Mouse (Mus musculus): ENCODE results near the gene Timm8a1. TPM values are rescaled to one million over a fixed set of nuclear protein-coding genes. Genes with fewer than 3 reads are reported as not detected.

The Timm8a1 gene
- not detected in 2 replicates for polyA plus RNA-seq (2012; ENCODE audit: insufficient read depth, insufficient read length, low replicate concordance, missing spikeins)

DNA sequence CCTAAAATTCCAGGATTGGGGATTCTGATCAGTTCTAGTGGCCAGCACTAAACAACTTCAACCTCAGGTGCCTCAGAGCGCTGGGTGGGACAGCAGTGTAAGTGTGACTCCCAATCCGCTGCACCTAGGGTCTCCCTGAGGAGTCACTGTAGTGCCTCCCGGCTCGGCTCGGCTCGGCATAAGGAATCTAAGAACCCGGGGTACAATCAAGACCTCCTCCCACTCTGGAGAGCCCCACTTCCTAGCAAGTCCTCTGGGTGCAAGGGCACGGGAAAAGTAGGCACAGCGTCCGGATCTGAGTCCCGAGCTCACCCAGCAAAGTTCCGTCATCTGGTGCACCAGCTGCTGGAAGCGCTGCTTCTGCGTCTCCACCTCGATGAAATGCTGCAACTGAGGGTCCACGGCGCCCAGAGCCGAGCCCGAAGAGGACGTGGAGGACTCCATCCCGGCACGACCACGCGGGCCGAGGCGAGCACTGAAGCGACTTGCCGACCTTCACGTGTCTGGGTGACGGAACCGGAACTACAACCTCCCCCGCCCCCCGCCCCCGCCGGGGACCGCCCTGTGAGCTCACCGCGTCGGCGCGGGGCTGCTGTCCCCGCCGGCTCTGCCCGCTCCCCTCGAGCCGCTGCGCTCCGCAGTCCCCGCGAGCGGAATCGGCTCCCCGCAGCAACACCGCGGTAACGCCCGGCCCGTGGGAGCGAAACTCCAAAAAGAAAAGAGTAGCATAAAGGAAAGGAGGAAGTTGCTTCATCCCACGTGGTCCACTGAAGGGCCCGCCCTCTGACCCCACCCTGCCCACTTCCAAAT lies at the start of gene Timm8a1:
Gene Timm8a1, minus strand, starts transcription at position 721 of the 810 bp plus-strand sequence.
- Histone ChIP-seq H3K4me3 (ENCODE audit: insufficient read depth, low read depth, low read length) (peak within 1 kb of the TSS; percentile 83), H3K4me1 (ENCODE audit: control insufficient read depth, insufficient read depth, low read length) (no peaks in the 10 kb centered on the region), H3K27ac (ENCODE audit: insufficient read depth, low read depth, low read length) (no peak within 1 kb of the TSS; the same call in 1 of the 2 replicates)
- TF ChIP-seq CTCF (IDR thresholded peaks at IDR 0.05; ENCODE audit: insufficient read depth, low read depth, low read length), result no peak
- no peak for TF ChIP-seq POLR2A (IDR thresholded peaks at IDR 0.05; ENCODE audit: insufficient read depth, low read depth, low read length)
- 22% methylated on average over 41 of the region's 61 CpGs for WGBS

DNA sequence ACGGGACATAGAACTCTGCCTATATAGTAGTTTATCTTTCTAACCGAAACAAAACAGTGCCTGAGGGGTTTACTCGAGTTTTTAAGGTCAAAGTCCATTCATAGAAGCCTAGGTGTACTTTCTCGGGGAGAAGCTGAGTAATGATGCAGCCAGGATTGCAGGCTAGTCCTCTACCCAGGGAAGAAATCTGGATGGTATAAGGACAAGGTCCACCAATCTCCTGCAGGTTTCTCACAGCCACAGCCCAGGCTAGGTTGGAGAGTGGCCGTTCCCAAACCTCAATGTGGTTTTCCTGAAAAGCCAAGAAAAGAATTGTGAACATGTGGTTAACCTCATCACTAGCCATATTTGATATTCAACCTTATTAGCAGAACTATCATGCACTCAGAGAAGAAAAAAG lies 48.2 kb upstream of the Timm8a1 start:
- Histone ChIP-seq H3K4me3 (ENCODE audit: insufficient read depth, low read depth, low read length) (no peak overlapping the region), H3K4me1 (ENCODE audit: control insufficient read depth, insufficient read depth, low read length) (no peaks in the 10 kb centered on the region), H3K27ac (ENCODE audit: insufficient read depth, low read depth, low read length) (no peak overlapping the region)
- no peak for TF ChIP-seq CTCF (IDR thresholded peaks at IDR 0.05; ENCODE audit: insufficient read depth, low read depth, low read length)
- TF ChIP-seq POLR2A (IDR thresholded peaks at IDR 0.05; ENCODE audit: insufficient read depth, low read depth, low read length), result no peak
- 67% methylated on average over 5 of the region's 5 CpGs for WGBS

DNA sequence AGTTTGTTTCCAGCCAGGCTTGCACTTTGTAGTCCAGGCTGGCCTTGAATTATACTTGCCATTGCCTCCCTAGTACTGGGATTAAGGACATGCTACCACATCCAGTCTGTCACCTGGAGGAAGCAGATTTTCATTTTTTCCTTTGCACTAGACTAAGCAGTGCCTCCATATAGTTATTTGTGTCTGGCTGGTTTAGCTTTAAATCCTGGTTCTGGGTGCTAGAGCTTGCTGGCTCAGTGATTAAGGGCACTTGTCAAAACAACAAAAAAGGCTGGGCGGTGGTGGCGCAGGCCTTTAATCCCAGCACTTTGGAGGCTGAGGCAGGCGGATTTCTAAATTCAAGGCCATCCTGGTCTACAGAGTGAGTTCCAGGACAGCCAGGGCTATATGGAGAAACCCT lies 47.3 kb upstream of the Timm8a1 start:
- TF ChIP-seq CTCF (IDR thresholded peaks at IDR 0.05; ENCODE audit: insufficient read depth, low read depth, low read length), result no peak
- TF ChIP-seq POLR2A (IDR thresholded peaks at IDR 0.05; ENCODE audit: insufficient read depth, low read depth, low read length), result no peak
- Histone ChIP-seq H3K27ac (ENCODE audit: insufficient read depth, low read depth, low read length) (no peak overlapping the region), H3K4me3 (ENCODE audit: insufficient read depth, low read depth, low read length) (no peak overlapping the region), H3K4me1 (ENCODE audit: control insufficient read depth, insufficient read depth, low read length) (no peaks in the 10 kb centered on the region)
- 90% methylated on average over 3 of the region's 3 CpGs for WGBS

DNA sequence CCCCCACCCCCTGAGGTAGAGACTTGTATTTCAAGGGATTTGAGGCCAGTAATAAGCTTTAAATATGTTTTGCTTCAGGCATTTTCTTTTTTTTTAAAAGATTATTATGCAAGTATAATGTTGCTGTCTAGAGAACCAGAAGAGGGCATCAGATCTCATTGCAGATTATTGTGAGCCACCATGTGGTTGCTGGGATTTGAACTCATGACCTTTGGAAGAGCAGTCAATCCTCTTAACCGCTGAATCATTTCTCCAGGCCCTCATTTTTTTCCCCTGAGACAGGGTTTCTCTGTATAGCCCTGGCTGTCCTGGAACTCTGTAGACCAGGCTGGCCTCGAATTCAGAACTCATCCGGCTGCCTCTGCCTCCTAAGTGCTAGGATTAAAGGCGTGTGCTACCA lies 46.6 kb upstream of the Timm8a1 start:
- 81% methylated on average over 4 of the region's 4 CpGs for WGBS
- TF ChIP-seq CTCF (IDR thresholded peaks at IDR 0.05; ENCODE audit: insufficient read depth, low read depth, low read length) (no peak), POLR2A (IDR thresholded peaks at IDR 0.05; ENCODE audit: insufficient read depth, low read depth, low read length) (no peak)
- Histone ChIP-seq H3K4me3 (ENCODE audit: insufficient read depth, low read depth, low read length) (no peak overlapping the region), H3K27ac (ENCODE audit: insufficient read depth, low read depth, low read length) (no peak overlapping the region), H3K4me1 (ENCODE audit: control insufficient read depth, insufficient read depth, low read length) (no peaks in the 10 kb centered on the region)

DNA sequence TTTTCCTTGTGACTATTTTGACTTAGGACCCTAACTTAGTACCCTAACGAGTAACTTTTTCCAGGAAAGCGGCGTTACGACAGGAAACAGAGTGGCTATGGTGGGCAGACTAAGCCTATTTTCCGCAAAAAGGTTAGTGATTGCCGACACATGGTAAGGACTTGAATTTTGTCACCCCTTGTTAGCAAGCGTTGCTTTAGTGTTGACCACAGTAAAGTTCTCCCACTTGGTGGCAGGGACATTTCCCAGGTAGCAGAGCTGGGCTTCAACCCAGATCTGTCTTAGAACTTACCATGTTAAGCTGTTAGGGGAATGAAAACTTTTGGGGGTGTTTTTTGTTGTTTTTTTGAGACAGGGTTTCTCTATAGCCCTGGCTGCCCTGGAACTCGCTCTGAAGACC lies 44.8 kb upstream of the Timm8a1 start:
- Histone ChIP-seq H3K4me1 (ENCODE audit: control insufficient read depth, insufficient read depth, low read length) (no peaks in the 10 kb centered on the region), H3K4me3 (ENCODE audit: insufficient read depth, low read depth, low read length) (no peak overlapping the region), H3K27ac (ENCODE audit: insufficient read depth, low read depth, low read length) (no peak overlapping the region)
- TF ChIP-seq CTCF (IDR thresholded peaks at IDR 0.05; ENCODE audit: insufficient read depth, low read depth, low read length), result no peak
- no peak for TF ChIP-seq POLR2A (IDR thresholded peaks at IDR 0.05; ENCODE audit: insufficient read depth, low read depth, low read length)
- WGBS, result 33% methylated on average over 8 of the region's 8 CpGs

DNA sequence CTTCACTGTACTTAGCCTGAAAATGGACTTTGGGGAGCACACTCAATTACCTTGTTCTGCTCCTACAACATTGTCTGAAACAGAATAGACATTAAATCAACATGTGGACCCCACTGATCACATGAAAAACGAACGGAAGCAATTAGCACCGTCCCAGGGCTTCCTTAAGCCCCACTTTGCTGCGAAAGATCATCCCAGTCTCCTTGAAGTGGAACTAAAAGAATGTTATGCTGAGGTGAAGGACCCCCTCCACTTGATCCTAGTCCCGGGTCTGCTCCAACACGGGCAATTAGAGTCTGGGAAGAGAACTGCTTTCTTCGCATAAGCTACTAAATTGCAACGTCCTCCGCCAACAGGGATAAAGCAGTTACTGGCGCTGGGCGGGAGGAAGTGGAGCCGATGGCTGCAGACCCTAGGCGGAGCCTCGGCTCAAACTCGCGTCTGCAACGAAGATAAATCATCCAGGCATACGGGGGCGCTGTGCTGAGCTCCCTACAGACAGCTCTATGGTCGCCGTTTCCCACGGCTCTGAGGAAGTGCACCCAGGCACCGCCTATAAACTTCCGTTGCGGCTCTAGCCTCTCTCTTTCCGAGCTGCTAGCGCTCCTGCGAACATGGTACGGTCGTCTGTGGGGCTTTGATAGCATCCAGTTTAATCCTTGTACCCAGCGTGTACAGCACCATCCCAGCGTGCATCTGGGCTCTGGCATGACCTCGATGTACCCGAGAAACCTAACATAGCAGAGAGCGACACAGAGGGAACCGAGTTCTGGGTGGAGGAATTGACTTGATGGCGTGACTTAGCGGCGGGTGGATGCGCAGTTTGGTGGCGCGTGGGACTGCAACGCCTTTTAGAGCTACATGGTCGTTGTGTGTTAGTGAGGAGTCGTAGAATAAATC lies 43.7 kb upstream of the Timm8a1 start, which contains the start of gene Rpl36a:
Gene Rpl36a, plus strand, starts transcription at position 552 of the 900 bp plus-strand sequence.
- Histone ChIP-seq H3K27ac (ENCODE audit: insufficient read depth, low read depth, low read length) (peak within 1 kb of the TSS; percentile 58), H3K4me1 (ENCODE audit: control insufficient read depth, insufficient read depth, low read length) (no peaks in the 10 kb centered on the region), H3K4me3 (ENCODE audit: insufficient read depth, low read depth, low read length) (peak within 1 kb of the TSS; percentile 56)
- WGBS, result 16% methylated on average over 45 of the region's 45 CpGs
- TF ChIP-seq CTCF (IDR thresholded peaks at IDR 0.05; ENCODE audit: insufficient read depth, low read depth, low read length) (no peak), POLR2A (IDR thresholded peaks at IDR 0.05; ENCODE audit: insufficient read depth, low read depth, low read length) (peak; percentile 82)

DNA sequence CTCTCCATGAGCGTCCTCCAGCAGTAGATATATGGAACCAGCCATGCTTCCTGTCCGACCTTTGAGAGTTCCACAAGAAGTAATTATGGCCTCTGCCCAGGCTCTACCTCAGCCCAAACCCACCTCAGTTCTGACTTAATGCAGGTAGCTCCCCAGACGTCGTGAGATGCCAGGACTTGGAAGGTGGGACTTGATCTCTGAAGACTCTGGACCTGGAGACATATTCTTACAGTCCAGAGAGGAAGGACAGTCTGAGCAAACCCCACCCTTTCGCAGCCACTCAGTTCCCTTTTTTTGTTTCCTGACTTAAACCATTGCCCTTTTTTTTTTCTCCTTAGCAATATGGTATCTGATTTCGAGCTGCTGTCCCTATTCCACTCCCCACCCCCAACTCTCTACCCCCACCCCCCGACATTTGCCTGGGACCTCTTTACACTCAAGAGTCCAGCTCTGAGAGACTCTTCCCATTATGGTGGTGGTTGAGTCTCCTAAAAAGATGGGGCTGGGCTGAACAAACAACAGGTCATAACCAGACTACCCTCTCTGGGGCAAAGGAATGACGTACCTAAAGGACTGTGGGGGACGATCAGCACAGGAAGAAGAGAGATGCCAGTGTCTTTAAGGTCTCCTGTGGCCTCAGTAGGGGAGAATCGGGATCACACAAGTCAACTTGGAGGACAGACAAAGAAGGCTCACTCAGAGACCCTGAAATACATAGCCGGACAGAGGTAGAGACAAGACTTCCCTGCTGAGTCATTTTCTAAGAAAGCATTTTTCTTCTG lies 41.4 kb upstream of the Timm8a1 start, which contains the start of gene Btk:
Gene Btk, minus strand, starts transcription at position 683 of the 782 bp plus-strand sequence.
- H3K4me1 ChIP-seq (ENCODE audit: control insufficient read depth, insufficient read depth, low read length), result no peaks in the 10 kb centered on the region
- no peak within 1 kb of the TSS for H3K27ac ChIP-seq (ENCODE audit: insufficient read depth, low read depth, low read length)
- TF ChIP-seq CTCF (IDR thresholded peaks at IDR 0.05; ENCODE audit: insufficient read depth, low read depth, low read length) (no peak), POLR2A (IDR thresholded peaks at IDR 0.05; ENCODE audit: insufficient read depth, low read depth, low read length) (no peak)
- 85% methylated on average over 11 of the region's 11 CpGs for WGBS
- H3K4me3 ChIP-seq (ENCODE audit: insufficient read depth, low read depth, low read length), result no peak within 1 kb of the TSS

DNA sequence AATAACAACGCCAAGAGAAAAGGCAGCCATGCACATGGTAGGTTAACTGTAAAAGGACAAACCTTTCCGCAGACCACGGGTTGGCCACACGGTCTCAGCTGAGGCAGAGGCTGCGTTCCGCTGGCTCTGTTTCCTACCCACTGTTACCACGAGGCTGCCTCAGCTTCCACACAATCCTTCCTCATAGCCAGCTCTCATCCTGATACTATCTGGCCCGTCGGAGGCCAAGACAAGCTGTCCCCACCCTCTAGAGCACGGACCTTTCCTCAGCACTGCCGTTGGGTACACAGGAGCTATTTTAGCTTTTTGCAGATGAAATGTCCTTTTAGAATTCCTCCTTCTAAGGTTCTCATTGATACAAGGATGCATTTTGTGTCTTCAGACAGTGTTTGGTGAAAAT lies 40.6 kb upstream of the Timm8a1 start:
- 82% methylated on average over 11 of the region's 11 CpGs for WGBS
- H3K4me1 ChIP-seq (ENCODE audit: control insufficient read depth, insufficient read depth, low read length), result no peaks in the 10 kb centered on the region
- H3K4me3 ChIP-seq (ENCODE audit: insufficient read depth, low read depth, low read length), result no peak overlapping the region
- TF ChIP-seq CTCF (IDR thresholded peaks at IDR 0.05; ENCODE audit: insufficient read depth, low read depth, low read length) (no peak), POLR2A (IDR thresholded peaks at IDR 0.05; ENCODE audit: insufficient read depth, low read depth, low read length) (no peak)
- no peak overlapping the region for H3K27ac ChIP-seq (ENCODE audit: insufficient read depth, low read depth, low read length)
